Comparison of ENCODE assay signal across 26 mouse cellular contexts in the genomic region with DNA sequence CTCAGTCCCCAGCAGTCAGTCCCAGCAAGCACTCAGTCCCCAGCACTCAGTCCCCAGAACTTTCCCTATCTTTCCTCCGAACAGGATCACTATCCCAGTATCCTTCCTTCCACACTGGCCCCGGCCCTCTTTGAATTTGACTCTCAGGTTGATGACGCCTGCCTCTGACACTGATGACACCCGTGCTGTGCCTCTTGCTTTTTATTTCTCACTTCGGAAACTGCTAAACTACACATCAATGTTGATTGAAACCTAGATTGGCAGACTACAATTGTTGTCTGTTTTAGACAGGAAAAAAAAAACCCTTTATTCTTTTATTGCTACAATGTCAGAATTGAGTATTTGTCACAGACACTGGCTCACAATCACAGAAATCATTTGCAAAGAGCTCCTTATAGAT.
"Had no signal": no experiment of that assay in that cellular context is flagged by ENCODE, and none has a peak within 500 bp of the region (broad histone marks: within the 10 kb centered on the region; RNA-seq: fewer than 3 reads in every experiment).

No protein-coding gene starts in this region.

- H3K27me3 ChIP-seq: heart, embryonic 13.5 days; heart, embryonic 15.5 days; hindbrain, embryonic 15.5 days; liver, embryonic 13.5 days; liver, embryonic 15.5 days had no signal

- H3K27ac ChIP-seq: heart, adult 2 months; heart, embryonic 13.5 days; heart, embryonic 15.5 days; hindbrain, embryonic 13.5 days; hindbrain, embryonic 15.5 days; hindbrain, postnatal 0 days; kidney, embryonic 15.5 days; kidney, postnatal 0 days; limb, embryonic 13.5 days; limb, embryonic 15.5 days; liver, embryonic 13.5 days; liver, embryonic 15.5 days had no signal

- ATAC-seq: hindbrain, postnatal 0 days; intestine, embryonic 16.5 days had no signal

- H3K4me3 ChIP-seq: heart, adult 2 months; heart, embryonic 13.5 days; heart, embryonic 15.5 days; hindbrain, embryonic 13.5 days; hindbrain, embryonic 15.5 days; kidney, embryonic 15.5 days; limb, embryonic 13.5 days; limb, embryonic 15.5 days; liver, embryonic 13.5 days; liver, embryonic 15.5 days had no signal

- H3K4me1 ChIP-seq: heart, embryonic 15.5 days; hindbrain, embryonic 13.5 days; hindbrain, embryonic 15.5 days; limb, embryonic 13.5 days; limb, embryonic 15.5 days; liver, embryonic 15.5 days had no signal

- H3K9ac ChIP-seq: heart, embryonic 13.5 days; heart, embryonic 15.5 days; hindbrain, embryonic 13.5 days; hindbrain, embryonic 15.5 days; kidney, embryonic 15.5 days; limb, embryonic 13.5 days; limb, embryonic 15.5 days; liver, embryonic 13.5 days; liver, embryonic 15.5 days had no signal

- H3K9me3 ChIP-seq: heart, embryonic 13.5 days; heart, embryonic 15.5 days; hindbrain, embryonic 13.5 days; hindbrain, embryonic 15.5 days; kidney, embryonic 15.5 days; limb, embryonic 13.5 days; limb, embryonic 15.5 days; liver, embryonic 13.5 days; liver, embryonic 15.5 days had no signal

- H3K36me3 ChIP-seq: heart, embryonic 13.5 days; heart, embryonic 15.5 days; hindbrain, embryonic 13.5 days; hindbrain, embryonic 15.5 days; kidney, embryonic 15.5 days; limb, embryonic 13.5 days; limb, embryonic 15.5 days; liver, embryonic 13.5 days; liver, embryonic 15.5 days had no signal

- H3K4me2 ChIP-seq: heart, embryonic 11.5 days; heart, embryonic 13.5 days; heart, embryonic 15.5 days; hindbrain, embryonic 13.5 days; hindbrain, embryonic 15.5 days; kidney, embryonic 15.5 days; limb, embryonic 13.5 days; limb, embryonic 15.5 days; liver, embryonic 13.5 days; liver, embryonic 15.5 days had no signal

- DNase-seq: gastrocnemius, postnatal 36 days; heart, adult 11 months; heart, adult 2 months; heart, postnatal 14 days; heart, postnatal 36 days; kidney, adult 11 months; kidney, adult 2 months; kidney, adult 9 months; kidney, postnatal 14 days; kidney, postnatal 36 days; layer of hippocampus, adult 9-11 months; layer of hippocampus, postnatal 36 days; left cerebral cortex, postnatal 4 days; liver, embryonic 13.5 days had no signal
